Mouse (Mus musculus): ENCODE data around the gene Ppcdc.

Gene Ppcdc

GRCm38 (mm10) chr9:57439522-57440295 lies at the start of gene Ppcdc:
TSS of gene Ppcdc (minus strand) at chr9:57440124.
- DNase-seq: peak; percentile 88

GRCm38 (mm10) chr9:57487807-57488206 lies 47.9 kb upstream of the Ppcdc start:
- DNase-seq: no peak

GRCm38 (mm10) chr9:57485774-57486173 lies 45.9 kb upstream of the Ppcdc start:
- DNase-seq: peak; percentile 78

GRCm38 (mm10) chr9:57468914-57469313 lies 29.0 kb upstream of the Ppcdc start:
- DNase-seq: no peak

GRCm38 (mm10) chr9:57467896-57468549 lies 28.1 kb upstream of the Ppcdc start, which contains the start of gene Scamp5:
TSS of gene Scamp5 (minus strand) at chr9:57468060.
- DNase-seq: peak; percentile 91

DNA sequence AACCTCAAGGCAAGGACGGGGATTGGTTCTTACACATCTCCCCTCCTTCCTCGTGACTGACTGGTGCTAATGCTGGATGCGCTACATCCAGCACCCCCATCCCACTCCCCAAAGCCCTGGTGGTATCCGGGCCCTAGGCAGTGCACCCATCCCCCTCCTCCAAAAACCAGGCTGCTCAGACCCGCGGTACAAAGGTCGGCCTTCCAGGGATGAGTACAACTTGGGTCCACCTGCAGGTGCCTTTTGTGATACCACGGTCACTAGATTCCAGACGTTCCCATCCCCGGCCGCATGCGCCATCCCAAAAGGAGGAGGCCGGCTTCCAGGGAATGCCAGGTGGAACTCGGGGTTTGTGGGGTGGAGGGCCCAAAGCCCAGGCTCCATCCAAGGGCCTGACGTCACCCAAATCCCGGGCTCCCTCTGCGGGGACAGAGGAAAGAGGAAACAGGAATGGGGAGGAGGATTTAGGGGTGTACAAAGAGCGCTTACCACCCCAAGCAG lies 27.4 kb upstream of the Ppcdc start:
- peak; percentile 63 for DNase-seq

DNA sequence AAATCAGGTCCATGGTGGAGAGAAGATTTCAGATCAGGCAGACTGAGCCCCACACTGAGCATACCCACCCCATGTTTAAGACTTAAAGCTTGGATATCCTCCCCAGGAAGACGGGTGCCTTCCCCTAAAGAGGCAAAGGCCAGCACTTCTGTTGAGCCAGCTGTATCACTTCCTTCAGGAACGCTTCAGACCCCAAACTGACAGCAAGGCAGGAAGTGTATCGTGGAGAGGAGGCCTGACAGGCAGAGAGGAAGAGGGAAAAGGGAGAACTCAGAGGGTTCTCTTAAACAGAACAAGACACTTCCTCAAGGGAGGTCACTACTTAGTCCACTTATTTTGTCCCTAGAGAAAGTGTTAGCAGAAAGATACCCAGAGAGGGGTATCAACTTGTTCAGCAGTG lies 26.2 kb upstream of the Ppcdc start:
- no peak for DNase-seq

DNA sequence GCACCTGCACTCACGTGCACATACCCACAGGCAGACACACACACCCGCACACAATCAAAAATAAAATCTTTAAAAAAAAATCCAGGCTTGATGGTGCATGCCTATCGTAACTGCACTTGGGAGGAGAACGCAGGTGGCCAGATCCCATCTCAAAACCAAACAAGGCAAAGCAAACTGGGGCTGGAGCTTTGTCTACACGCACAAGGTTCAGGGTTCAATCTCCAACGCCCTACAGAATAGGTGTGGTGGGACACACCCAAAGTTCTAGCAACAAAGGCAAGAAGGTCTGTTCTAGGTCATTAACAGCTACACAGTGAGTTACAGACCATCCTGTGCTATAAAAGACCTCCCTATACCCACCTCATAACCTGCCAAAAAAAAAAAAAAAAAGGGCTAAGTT lies 22.9 kb upstream of the Ppcdc start:
- DNase-seq: no peak

GRCm38 (mm10) chr9:57459707-57460106 lies 19.8 kb upstream of the Ppcdc start:
- DNase-seq: no peak

- DNase-seq: no peak
Observed at GRCm38 (mm10) chr9:57453516-57453915, 13.6 kb upstream of the Ppcdc start.

DNA sequence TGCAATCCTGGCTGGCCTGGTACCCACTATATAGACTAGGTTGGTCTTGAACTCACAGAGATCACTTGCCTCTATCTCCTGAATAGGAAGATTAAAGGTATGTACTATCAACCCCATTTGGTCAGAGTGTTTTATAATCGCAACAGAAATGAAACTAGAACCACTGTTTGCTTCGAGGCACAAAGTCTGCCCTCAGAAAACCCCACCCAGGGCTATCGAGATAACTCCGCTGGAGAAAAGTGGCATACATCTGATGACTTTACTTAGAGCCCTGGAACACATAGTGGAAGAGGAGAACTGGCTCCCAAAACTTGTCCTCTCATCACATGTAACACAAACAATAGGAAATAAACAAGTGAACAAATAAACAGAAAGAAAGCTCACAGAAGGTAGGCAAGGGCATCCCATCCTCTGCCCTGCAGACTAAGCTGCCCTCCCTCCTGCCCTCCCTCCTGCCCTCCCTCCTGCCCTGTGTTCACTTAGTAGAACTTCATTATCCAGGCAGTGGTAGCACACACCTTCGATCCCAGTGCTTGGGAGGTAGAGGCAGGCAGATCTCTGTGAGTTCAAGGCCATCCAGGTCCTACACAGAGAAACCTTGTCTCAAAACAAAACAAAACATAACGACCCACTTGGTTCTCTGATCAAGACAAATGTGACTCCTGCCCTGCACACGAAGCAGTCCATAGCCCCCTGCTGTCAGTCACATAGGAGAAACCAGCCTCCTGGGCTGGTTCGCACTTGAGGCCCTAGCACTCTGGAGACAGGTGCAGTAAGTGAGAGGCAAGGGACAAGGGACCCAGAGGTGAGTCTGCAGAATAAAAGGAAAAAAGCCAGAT lies 12.9 kb upstream of the Ppcdc start:
- no peak for DNase-seq

GRCm38 (mm10) chr9:57449715-57450114 lies 9.8 kb upstream of the Ppcdc start:
- no peak for DNase-seq

- DNase-seq: no peak
Observed at GRCm38 (mm10) chr9:57440620-57441019, 696 bp upstream of the Ppcdc start.

DNA sequence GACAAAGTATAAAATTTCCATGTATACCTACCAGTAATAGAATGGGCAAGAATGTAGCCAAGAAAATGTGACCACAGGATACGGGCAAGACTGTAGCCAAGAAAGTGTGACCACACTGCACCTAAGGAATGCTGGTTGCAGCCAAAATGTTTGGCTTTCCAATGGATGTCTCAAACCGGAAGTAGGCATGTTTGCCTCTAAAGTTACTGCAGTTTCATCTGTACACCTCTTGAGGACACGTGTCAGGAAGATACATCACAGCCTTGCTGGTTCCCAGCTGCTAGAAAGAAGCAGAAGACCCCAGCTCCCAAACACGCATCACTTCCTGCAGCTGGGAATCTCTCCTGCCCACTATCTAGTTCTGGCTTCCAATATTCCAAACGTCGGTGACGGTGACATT lies 841 bp downstream of the Ppcdc start:
- no peak for DNase-seq

- DNase-seq: no peak
Observed at GRCm38 (mm10) chr9:57437896-57438614, 1.9 kb downstream of the Ppcdc start.

- no peak for DNase-seq
Observed at GRCm38 (mm10) chr9:57436166-57436565, 3.8 kb downstream of the Ppcdc start.

- no peak for DNase-seq
Observed at GRCm38 (mm10) chr9:57434405-57435165, 5.3 kb downstream of the Ppcdc start.

DNA sequence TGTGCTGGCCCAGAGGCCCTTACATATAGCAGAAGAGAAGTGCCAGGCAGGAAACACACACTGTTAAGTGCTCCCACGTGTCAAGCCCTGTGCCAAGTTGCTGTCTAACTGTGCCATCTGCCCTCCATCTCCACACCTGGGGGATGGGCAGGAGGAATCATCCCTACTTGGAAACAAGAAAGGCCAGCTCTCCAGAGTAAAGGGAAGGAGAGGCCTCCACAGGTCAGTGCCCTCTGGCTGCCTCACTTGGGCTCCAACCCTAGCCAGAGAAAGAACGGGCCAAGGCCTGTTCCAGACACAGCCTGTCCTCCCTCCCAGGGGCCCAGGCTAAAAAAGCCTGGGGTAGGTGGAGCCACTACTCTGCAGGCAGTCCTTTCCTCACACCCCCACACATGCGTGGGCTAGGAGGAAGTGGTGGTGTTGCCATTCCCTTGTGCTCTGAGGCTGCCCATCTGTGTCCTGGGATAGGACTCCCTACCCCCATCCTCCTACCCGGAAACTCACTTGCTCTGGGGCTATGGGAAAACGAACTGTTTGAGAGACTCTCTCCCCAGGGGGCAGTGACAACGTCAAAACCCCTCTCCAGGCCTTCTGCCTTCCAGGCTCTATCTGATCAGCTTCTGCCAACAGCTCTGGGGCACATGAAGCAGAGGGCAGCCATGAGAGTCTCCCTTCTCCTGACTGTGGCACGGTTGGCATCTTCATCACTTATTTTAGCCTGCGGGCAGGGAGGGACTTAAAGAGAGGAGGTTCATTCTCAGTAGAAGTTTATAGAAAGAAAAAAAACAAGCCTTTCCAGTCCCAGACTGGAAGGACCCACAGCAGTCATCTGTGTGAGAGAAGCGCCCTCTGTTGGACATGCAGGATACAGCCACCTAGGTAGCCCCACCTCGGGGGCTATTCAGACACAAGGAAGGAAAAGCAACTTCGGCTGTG lies 6.6 kb downstream of the Ppcdc start:
- DNase-seq: peak; percentile 77

DNA sequence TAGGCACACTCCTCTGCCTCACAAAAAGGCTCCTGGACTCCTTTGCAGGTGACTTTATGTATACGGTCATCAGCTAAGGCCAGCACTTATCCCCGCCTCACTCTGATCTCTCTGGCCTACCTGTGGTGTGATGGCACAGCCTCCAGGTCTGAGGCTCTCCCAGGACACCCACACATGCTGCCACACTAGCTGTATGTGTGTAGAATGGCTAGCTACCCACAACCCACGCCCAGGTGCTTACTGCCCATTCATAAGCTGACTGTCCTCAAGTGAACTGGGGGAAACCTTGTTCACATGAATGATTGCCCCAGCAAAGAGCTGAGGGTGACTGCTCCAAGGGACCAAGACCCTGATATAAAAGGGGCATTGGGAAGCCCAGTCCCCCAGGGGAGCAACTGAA lies 7.4 kb downstream of the Ppcdc start:
- DNase-seq: no peak

- no peak for DNase-seq
Observed at GRCm38 (mm10) chr9:57431202-57431601, 8.7 kb downstream of the Ppcdc start.

DNA sequence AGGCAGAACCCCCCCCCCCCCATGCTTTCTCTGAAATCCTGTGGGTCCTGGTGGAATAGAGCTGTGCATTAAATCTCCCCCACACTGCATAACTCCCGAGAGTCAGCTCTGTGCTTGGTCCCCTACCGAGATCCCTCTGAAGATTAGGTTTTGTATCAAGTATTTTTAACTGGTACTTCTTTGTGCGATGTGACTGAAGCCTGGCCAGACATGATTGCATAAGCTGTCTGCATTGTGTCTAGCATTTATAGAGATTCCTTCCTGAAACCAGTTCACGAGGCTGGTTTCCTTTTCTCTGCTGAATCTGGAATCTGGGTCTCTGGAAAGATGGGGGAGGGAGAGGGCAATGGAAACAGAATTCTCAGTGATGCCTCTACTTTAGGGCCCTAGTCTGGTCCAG lies 11.5 kb downstream of the Ppcdc start:
- DNase-seq: no peak

All from cerebellum, adult 8-10 months (tissue).